Mouse (Mus musculus) spleen, adult 2 months (tissue): Measurements from ENCODE around the gene Cnot10. TPM values are rescaled to one million over a fixed set of nuclear protein-coding genes. Genes with fewer than 3 reads are reported as not detected.

Experiments
- DNase-seq, 2 experiments: peaks; one replicate each; pipeline versions ENCODE4 v3.0.0 to v3.0.0-alpha.2; 2012 to 2021; ENCODE audit warnings: low spot score in 2 of 2, low read depth in 1 of 2
- H3K27ac ChIP-seq: fragments of 200-500 bp; 2 replicates; pipeline ENCODE4 v1.5.1; 2012; ENCODE audit warnings: low read length, inconsistent platforms; ENCODE audit not compliant: insufficient read depth
- H3K27me3 ChIP-seq: fragments of 200-500 bp; 2 replicates; pipeline ENCODE4 v1.6.1; 2012; ENCODE audit warnings: mild to moderate bottlenecking, moderate library complexity, low read length, inconsistent platforms; ENCODE audit not compliant: control insufficient read depth, insufficient read depth
- H3K36me3 ChIP-seq: fragments of 200-500 bp; 2 replicates; pipeline ENCODE4 v1.6.1; 2012; ENCODE audit warnings: mild to moderate bottlenecking, low read length, inconsistent platforms; ENCODE audit not compliant: control insufficient read depth, insufficient read depth
- H3K4me1 ChIP-seq: fragments of 200-500 bp; 2 replicates; pipeline ENCODE4 v1.6.1; 2011; ENCODE audit warnings: inconsistent platforms; ENCODE audit not compliant: control insufficient read depth, insufficient read depth, insufficient read length
- H3K4me3 ChIP-seq: fragments of 200-500 bp; 2 replicates; pipeline ENCODE4 v1.5.1; 2011; ENCODE audit warnings: mild to moderate bottlenecking, inconsistent platforms; ENCODE audit not compliant: insufficient read depth, insufficient read length; ENCODE audit errors: extremely low read depth
- CTCF ChIP-seq: fragments of 200-500 bp; IDR thresholded peaks from 2 replicates; pipeline ENCODE4 v1.5.1; 2011; ENCODE audit warnings: mild to moderate bottlenecking, inconsistent platforms; ENCODE audit not compliant: insufficient read depth, insufficient read length, insufficient replicate concordance; ENCODE audit errors: extremely low read depth
- POLR2A ChIP-seq: fragments of 200-500 bp; IDR thresholded peaks from 2 replicates; pipeline ENCODE4 v1.6.1; 2011; ENCODE audit warnings: low read depth, low read length, inconsistent platforms
- WGBS: fragments of 180-500 bp; shearing (Covaris S2); methylation state at CpG from one replicate; pipeline ENCODE4 v1.1.7; 2018; 5-methylcytosine and 5-hydroxymethylcytosine counted together
- polyA plus RNA-seq: library from polyadenylated mRNA; depleted of rRNA; stranded (reverse); fragments of >200 nt; gene quantifications from 2 replicates; pipeline ENCODE4 v1.2.3, GENCODE M21; 2012

Cnot10 gene
- polyA plus RNA-seq, 1 experiment: 18.7 TPM

DNA sequence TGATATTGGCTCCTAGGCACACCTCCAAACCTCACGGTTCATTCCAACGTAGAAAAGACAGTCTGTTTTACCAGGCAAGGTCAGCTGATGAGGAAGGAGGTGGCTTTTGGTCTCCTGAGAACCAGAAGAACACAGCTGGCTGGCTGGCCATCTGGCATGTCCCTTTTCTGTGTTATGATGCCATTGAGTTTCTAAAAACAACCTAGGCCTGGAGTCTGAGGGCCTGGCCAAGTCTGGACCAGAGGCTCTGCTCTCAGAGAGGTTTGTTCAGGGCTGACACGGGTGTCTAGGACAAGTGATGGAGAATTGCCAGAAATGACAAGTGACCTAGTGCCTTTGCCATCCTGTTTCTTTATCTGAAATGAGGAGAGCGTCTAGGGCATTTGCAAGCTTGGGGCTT lies 28.1 kb upstream of the Cnot10 start:
- H3K27me3 ChIP-seq: no peaks in the 10 kb centered on the region
- H3K4me1 ChIP-seq: peaks cover 2% of the 10 kb centered on the region; the same call in 1 of the 2 replicates
- DNase-seq: no peak
- H3K27ac ChIP-seq: no peak overlapping the region
- no peak overlapping the region for H3K4me3 ChIP-seq
- TF ChIP-seq POLR2A (no peak), CTCF (no peak)
- WGBS: 49% methylated on average over 4 of the region's 4 CpGs
- H3K36me3 ChIP-seq: no peaks in the 10 kb centered on the region

DNA sequence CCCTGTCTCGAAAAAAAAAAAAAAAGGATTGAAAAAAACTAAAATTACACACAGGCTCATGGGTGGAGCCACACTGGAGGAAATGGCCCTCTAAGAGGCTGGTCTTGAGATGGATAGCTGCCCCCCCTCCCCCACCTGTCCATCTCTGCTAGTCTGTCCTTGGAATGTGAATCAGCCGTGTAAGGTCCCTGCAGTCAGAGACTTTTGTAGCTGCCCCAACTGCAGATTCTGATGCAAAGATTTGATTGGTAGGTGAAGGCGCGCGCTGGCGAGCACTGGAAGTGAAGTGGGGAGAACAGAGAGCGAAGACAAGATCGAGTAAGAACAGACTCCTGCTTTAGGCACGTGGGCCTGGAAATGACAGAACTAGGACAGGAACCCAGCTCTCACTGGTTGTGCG lies 26.9 kb upstream of the Cnot10 start:
- no peaks in the 10 kb centered on the region for H3K4me1 ChIP-seq
- no peaks in the 10 kb centered on the region for H3K27me3 ChIP-seq
- 86% methylated on average over 10 of the region's 10 CpGs for WGBS
- H3K27ac ChIP-seq: no peak overlapping the region
- no peak overlapping the region for H3K4me3 ChIP-seq
- H3K36me3 ChIP-seq: no peaks in the 10 kb centered on the region
- no peak for DNase-seq
- no peak for TF ChIP-seq POLR2A
- no peak for TF ChIP-seq CTCF

DNA sequence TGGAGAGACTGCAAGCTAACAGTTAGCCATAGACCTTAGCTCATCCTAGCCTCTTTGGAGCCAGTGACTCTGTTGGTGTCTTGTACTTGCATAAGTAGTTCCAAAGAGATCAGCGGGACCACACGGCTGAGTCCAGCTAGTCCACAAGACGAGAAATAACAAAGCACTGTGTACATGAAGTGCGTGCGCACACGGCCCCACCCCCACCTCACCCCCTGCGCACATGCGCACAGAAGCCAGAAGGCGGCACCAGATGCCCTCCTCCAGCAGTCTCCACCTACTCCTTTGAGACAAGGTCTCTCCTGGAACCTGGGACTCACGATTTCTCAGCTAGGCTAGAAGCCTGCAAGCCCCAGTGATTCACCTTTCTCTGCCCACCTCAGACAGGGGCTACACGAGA lies 23.8 kb upstream of the Cnot10 start:
- Histone ChIP-seq H3K4me3 (no peak overlapping the region), H3K36me3 (no peaks in the 10 kb centered on the region), H3K27me3 (no peaks in the 10 kb centered on the region), H3K27ac (no peak overlapping the region), H3K4me1 (no peaks in the 10 kb centered on the region)
- WGBS: 87% methylated on average over 11 of the region's 11 CpGs
- TF ChIP-seq POLR2A (no peak), CTCF (no peak)
- no peak for DNase-seq

DNA sequence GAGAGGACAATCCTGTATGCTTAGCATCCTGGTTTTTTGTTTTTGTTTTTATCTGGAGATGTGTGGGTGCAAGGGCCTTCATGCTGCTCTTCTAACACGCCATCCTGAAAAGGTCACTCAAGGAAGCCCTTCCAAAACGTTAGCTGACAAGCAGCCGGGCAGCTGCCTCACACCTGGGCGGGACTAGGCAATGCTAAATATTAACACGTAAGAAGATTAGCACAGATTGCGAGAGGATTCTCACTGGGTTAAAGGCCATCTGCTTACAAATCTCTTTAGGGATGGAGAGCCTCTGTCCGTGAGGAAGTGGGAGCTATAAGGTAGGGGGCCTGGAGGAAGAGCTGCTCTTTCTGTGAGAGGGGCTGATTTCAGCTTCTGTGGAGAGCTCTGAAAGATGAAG lies 22.0 kb upstream of the Cnot10 start:
- H3K27ac ChIP-seq: no peak overlapping the region
- DNase-seq: no peak
- WGBS: 79% methylated on average over 7 of the region's 7 CpGs
- no peaks in the 10 kb centered on the region for H3K36me3 ChIP-seq
- H3K4me1 ChIP-seq: no peaks in the 10 kb centered on the region
- TF ChIP-seq POLR2A: no peak
- TF ChIP-seq CTCF: no peak
- no peak overlapping the region for H3K4me3 ChIP-seq
- no peaks in the 10 kb centered on the region for H3K27me3 ChIP-seq

DNA sequence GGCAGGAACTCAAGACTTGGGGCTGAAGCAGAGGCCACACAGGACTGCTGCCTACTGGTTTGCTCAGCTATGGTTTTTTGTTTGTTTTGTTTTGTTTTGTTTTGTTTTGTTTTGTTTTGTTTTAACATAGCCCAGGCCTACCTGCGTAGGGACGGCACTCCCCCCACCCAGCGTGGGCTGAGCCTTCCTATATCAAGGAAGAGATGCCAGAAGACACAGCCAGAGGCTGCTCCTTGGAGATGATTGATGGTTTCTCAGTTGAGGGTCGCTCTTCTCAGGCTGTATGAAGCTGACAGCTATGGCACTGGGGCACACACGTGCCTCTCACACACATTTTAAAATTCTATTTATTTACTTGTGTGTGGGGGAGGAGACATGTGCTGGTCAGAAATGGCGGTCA lies 21.0 kb upstream of the Cnot10 start:
- no peaks in the 10 kb centered on the region for H3K36me3 ChIP-seq
- whole genome bisulfite sequencing: 84% methylated on average over 6 of the region's 6 CpGs
- no peak overlapping the region for H3K27ac ChIP-seq
- DNase-seq: no peak
- H3K4me3 ChIP-seq: no peak overlapping the region
- no peaks in the 10 kb centered on the region for H3K27me3 ChIP-seq
- TF ChIP-seq CTCF: no peak
- no peak for TF ChIP-seq POLR2A
- no peaks in the 10 kb centered on the region for H3K4me1 ChIP-seq

DNA sequence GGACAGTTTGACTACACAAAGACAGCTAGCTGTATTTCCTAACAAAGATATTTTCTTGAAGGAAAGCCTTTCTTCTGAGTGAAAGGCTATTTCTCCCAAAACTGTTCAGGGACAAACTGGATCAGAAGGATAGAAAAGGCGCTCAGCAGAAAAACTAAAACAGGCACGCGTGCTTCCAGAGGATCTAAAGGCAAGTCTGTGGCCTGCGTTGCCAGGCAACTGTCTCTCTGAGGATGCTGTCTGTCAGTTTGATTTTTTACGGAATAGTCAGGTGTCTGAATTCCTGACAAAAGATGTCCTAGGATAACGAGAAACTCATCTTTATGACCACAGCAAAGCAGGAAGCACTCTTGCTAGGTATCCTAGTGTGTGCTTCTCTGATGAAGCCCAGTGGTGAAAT lies 20.5 kb upstream of the Cnot10 start:
- 94% methylated on average over 6 of the region's 6 CpGs for WGBS
- Histone ChIP-seq H3K4me1 (no peaks in the 10 kb centered on the region), H3K27me3 (no peaks in the 10 kb centered on the region), H3K27ac (no peak overlapping the region), H3K36me3 (no peaks in the 10 kb centered on the region), H3K4me3 (no peak overlapping the region)
- TF ChIP-seq POLR2A (no peak), CTCF (no peak)
- no peak for DNase-seq

DNA sequence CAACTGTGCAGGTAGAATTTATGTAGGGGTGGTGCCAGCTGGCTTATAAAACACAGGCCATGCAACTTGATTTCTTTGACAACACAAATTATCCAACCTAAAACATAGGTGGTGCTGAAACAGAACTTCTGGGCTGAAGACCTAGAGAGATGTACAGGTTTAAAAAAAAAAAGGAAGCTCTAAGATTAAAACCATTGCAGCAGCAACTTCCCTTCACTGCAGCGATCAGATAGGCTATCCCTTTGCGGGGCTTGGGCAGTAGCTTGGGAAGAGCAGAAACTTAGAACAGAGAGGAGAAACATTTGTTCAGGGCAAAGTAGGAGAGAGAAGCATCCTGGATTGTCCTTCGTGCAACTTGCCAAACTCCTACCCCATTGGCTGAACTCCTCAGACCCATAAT lies 16.7 kb upstream of the Cnot10 start:
- WGBS: 24% methylated on average over 3 of the region's 3 CpGs
- Histone ChIP-seq H3K36me3 (no peaks in the 10 kb centered on the region), H3K27me3 (no peaks in the 10 kb centered on the region), H3K27ac (no peak overlapping the region), H3K4me3 (no peak overlapping the region), H3K4me1 (no peaks in the 10 kb centered on the region)
- DNase-seq: no peak
- TF ChIP-seq CTCF (no peak), POLR2A (no peak)
